Mouse (Mus musculus) adrenal gland, adult 8-10 months (tissue): Measurements from ENCODE around the gene Il20ra. TPM values are rescaled to one million over a fixed set of nuclear protein-coding genes. Genes with fewer than 3 reads are reported as not detected.

Experiments
- DNase-seq: peaks from one replicate; pipeline ENCODE4 v3.0.0; 2022
- total RNA-seq, 4 experiments: library from RNA; stranded (reverse); gene quantifications; 2 replicates each; pipeline ENCODE4 v1.2.4; 2022

Il20ra gene
- total RNA-seq, 4 experiments from 2014 or later = 3.2 to 7.0 (median 5.5) TPM

DNA sequence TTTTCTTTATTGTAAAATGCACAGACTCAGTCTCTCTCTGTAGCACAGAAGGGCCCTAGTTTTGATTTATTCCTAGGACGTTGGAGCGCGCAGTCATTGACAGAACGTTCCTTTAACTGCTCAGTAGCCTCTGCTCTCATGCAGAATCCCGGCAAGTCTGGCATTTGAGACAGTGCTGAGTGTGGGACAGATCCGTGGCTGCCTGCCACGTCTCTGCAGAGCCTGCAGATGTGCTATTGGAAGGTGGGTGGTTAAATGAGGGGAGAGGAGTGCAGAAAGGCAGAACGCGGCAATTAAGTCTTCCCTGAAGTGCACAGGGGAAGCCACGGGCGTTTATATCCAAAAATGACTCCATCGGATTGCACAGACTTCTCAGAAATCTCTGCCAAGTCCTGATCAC is 66.7 kb downstream of the Il20ra start:
- no peak for DNase-seq

GRCm38 (mm10) chr10:19781365-19781764 is 69.0 kb downstream of the Il20ra start:
- no peak for DNase-seq

GRCm38 (mm10) chr10:19794996-19795395 is 82.6 kb downstream of the Il20ra start:
- peak; percentile 44 for DNase-seq

GRCm38 (mm10) chr10:19802958-19803357 is 90.6 kb downstream of the Il20ra start:
- no peak for DNase-seq

DNA sequence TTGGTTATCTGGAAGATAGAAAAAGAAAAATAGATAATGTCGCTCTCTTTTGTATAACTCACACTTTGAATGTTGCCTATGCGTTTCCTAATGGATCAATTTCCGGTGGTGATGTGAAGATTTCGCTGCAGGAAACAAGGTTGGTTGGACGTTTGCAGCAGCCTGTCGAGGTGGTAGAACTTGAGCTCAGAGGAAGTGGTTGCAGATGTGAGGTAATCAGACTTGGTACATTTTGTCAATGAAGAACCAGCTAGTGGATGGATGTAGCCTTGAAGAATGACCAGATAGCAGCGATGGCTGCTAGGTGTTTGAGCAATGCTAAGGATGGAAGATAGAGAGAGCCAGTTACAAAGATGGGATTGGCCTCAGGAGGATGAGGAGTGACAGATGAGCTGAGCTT is 92.4 kb downstream of the Il20ra start:
- DNase-seq = no peak

Other genes with a start within 250 kb of the Il20ra start
- gene Ifngr1, start 120.6 kb upstream of the Il20ra start, total RNA-seq = 10 to 100 TPM; 43.5 to 57.9 (median 51.5) TPM
- not detected for gene Il22ra2, start 90.6 kb upstream of the Il20ra start, total RNA-seq
- 10 to 100 TPM; 11.8 to 26.2 (median 20.2) TPM for gene Slc35d3, start 138.9 kb downstream of the Il20ra start, total RNA-seq
- gene Pex7, start 195.1 kb downstream of the Il20ra start, total RNA-seq = 10 to 100 TPM; 47.2 to 52.7 (median 49.9) TPM
- 10 to 100 TPM; 19.0 to 29.6 (median 22.3) TPM for gene Map3k5, start 221.9 kb downstream of the Il20ra start, total RNA-seq